Mouse (Mus musculus) thymus, postnatal 36 days (tissue): ENCODE results near the gene OR5BS1P.
"Not testable (repeated sequence)": the region's sequence is repeated elsewhere in the genome, so short reads cannot be mapped to it uniquely, and the experiment has no call there.

Experiments
- DNase-seq, 2 experiments: peaks; one replicate each; pipeline ENCODE4 v3.0.0; 2022; ENCODE audit warnings: mixed read lengths in 2 of 2

OR5BS1P gene

DNA sequence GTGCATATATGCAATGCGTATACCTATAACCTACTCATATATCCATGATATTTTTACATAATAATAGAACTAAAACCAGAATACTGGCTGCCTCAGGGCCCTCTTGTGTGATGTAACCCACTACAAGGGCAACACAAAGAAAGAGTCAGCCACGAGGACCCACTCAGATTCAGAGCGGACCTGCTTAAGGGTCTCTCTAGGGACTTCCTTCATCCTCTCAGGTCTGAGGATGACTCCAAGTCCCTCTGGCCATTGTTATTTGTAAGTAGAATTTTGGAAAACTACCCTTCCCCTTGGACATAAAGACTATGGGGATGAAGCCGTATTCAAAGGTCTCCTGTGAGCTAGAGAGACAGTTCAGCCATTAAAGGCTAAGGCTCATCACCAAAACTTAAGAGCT is at the start of gene OR5BS1P:
Gene OR5BS1P, plus strand, starts transcription at position 301 of the 400 bp plus-strand sequence.
- no peak for DNase-seq

GRCm38 (mm10) chr15:98420897-98421296 is 48.8 kb upstream of the OR5BS1P start:
- DNase-seq = no peak

DNA sequence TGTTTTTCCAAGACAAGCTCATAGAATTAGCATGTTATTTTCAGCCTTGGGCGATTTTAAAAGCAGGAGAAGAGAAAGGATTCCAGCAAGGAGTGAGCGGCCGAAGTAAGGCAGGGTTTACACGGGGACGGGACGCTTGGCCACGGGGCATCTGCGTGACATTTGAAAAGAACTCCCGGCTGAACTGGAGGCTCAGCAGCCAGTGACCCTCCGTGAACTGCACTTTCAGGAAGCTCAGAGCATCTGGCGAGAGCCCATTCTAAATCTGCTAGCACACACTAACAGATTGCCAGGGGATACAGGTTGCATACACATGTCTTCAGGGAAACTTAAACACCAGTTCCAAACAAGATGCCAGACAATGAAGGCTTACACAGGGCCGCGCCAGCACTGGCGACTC is 45.4 kb upstream of the OR5BS1P start:
- no peak for DNase-seq

DNA sequence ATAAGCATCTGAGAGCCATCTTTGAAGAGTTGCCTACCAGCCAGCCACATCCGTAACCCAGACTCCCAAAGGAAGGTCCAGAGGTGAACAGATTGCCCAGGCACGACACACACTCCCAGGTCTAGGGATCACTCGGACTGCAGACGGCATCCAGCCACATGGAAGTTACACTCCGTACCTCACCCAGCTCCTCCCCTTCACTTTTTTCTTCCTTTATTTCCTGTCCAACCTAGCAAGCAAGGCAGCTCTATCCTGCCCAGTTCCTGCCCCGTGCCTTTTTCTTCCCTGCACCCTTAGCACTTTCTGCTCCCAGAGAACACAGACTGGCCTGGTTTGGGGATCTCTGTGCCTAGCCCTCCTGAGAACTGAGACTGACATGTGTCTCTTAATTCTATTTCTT is 44.9 kb upstream of the OR5BS1P start:
- DNase-seq = no peak

DNA sequence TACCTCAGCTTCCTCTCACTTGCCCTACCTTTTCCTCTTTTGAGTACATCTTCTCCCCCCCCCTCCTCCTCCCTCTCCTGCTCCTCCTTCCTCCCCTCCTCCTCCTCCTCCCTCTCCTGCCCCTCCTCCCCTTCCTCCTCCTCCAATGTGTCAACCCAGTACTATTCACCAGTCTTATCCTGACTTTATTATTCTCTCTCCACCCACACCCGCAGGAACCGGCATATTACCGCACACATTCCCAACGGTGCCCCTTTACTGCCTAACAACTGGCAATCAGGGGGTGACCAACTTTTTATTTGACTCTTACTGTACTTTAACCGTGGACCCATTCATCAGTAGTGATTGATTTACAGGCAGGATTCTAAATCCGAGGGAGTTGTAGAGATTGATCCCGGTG is 44.5 kb upstream of the OR5BS1P start:
- DNase-seq = no peak

GRCm38 (mm10) chr15:98430925-98431324 is 38.8 kb upstream of the OR5BS1P start, which contains the start of gene Olfr282:
Gene Olfr282 (plus strand): TSS chr15:98431225.
- DNase-seq = not testable (repeated sequence)

- DNase-seq = no peak
Measured at GRCm38 (mm10) chr15:98444561-98444960, 25.1 kb upstream of the OR5BS1P start.

DNA sequence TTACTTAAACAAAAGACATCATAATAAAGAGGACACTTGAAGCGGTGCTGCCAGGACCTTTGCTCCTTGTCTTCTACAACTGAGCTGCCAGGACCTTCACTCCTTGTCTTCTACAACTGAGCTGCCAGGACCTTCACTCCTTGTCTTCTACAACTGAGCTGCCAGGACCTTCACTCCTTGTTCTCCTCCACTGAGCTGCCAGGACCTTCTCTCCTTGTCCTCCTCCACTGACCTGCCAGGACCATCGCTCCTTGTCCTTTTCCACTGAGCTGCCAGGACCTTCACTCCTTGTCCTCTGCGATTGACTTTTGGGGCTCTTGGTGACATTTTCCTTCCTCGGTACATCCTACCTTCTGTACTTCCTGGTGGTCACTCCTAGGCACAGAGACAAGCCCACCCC is 21.2 kb upstream of the OR5BS1P start:
- DNase-seq = no peak

DNA sequence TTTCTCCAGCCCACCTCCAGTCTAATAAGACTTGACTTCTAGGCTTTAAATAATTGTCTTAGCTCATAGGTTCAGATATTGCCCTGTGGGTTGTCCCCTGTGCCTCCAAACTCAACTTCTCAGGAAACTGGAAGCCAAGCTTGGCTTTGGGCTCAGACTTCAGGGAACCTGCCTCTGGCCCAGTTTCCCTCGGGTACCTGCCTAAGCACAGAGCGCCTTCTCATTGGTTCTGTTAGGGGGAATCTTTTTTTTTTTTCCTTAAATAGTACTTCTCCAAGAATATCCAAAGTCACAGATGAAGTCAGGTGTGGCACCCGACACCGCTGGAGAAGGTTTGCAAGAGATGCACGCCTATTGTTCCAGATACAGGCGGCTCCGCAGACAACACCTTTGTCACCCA is 17.4 kb upstream of the OR5BS1P start, which contains the start of gene Olfr281:
Gene Olfr281, plus strand, starts transcription at position 301 of the 400 bp plus-strand sequence.
- no peak for DNase-seq

DNA sequence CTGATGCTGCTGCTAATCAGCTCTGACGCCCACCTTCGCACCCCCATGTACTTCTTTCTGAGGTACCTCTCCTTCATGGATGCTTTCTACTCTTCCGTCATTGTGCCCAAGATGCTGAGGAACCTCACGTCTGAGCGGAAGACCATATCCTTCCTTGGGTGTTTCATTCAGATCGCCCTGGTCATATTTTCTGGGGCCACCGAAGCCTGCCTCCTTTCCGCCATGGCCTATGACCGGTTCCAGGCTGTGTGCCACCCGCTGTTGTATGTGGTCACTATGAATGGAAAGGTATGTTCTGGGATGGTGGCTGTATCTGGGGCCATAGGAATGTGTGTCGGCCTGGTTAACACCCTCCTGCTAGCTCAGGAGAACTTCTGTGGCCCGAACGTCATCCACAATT is 1.8 kb downstream of the OR5BS1P start:
- no peak for DNase-seq

DNA sequence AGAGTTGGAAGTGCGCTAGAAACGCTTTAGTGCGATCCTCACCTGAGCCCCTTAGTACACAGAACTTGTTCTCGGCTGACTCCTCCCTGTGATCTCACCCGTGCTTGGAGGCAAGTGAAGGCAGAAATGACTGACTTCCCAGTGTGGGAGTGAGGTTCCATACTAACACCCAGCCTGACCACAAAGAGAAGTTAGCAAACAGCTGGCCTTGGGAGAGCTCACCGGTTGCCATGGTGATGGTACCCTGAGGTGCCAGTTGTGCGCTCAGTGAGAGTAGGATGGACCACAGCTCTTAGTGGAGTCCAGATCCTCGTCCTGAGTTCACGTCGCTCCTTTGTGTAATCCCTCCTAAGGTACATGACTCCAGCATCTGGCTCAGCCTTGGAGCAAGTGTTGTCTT is 5.3 kb downstream of the OR5BS1P start:
- DNase-seq = no peak

DNA sequence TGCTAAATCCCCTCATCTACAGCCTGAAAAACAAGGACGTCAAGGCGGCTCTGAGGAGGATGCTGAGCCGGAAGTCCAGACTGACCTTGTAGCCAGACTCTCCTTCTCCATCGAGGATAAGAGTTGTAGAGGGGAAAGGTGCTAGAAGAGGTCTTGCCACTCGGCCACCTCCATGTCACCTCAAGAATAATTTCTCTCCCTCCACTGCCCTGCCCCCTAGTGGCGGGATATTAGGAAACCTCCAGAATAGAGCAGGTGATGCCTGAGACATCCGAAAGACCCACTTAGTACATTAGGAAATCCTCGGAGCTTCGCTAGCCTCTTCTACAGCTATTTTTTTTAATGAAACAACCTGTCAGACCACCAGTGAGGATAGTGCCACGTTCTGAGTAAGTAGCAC is 5.7 kb downstream of the OR5BS1P start:
- peak; percentile 42 to 48 for DNase-seq

- DNase-seq = no peak
Measured at GRCm38 (mm10) chr15:98476281-98476680, 6.6 kb downstream of the OR5BS1P start.

DNA sequence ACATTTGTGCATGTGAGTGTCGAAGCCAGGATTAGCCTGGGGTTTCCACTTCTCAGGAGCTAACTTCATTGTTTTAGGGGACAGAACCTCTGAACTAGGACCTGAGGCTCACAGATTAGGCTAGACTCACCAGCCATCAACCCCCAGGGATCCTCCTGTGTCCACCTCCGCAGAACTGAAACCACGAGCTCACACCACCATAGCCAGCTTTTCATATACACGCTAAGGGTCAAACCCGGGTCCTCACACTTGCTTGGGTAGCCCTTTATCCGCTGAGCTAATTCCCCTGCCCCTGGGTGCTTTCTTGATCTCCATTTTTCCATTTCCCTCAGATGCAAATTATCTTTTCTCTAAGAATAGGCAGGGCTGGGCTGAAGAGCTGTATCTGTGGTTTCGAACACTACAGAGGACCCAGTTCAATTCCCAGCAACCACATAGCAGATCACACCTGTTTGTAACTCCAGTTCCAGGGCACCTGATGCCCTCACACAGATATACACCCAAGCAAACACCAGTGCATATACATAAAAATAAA is 9.9 kb downstream of the OR5BS1P start:
- no peak for DNase-seq

- no peak for DNase-seq
Measured at GRCm38 (mm10) chr15:98482701-98483100, 13.0 kb downstream of the OR5BS1P start, which contains the start of gene Lalba. Gene Lalba (minus strand): TSS chr15:98482721.

DNA sequence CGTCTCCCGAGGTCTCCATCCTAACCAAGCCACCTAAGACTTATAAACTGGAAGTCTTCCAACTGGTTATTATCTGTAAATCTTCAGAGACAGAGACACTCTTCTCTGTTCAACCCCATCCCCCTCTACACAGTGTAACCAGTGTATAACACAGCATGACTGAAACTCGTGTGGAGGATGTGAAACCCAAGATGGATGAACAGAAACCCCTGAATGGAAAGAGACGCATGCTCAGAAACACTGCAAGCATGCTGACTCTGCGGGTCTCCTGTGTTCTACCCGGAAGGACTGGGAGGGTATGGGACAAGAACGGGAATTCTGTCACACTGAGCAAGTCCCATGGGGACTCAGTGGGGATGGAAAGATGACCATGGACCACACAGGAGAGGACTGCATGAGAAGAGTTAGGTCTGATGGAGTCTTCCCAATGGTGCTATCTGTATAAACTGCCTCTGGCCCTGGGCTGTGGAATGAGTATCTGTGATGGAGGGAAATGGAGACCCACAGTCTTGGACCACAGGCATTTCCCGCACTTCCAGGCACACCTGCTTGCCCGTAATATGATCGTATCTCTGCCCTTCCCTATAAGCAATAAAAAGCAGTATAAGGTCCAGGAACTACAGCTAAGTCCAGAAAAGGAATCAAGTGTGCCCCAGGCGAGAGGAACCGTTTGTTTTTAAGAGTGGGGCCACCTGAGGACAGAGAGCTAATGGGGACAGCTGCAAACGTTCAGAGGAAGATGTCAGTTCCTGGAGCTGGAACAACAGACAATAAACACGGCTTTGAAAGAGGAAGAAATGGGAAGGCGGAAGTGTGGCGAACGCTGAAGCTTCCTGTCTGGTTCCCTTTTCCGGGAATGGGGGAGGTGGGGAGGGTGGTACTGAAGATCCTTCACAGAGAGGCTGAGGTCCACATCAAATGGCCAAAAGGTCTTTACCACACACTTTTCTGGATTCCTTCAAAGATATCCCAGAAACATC is 14.5 kb downstream of the OR5BS1P start:
- no peak for DNase-seq

GRCm38 (mm10) chr15:98486433-98487021 is 16.8 kb downstream of the OR5BS1P start:
- DNase-seq = no peak

DNA sequence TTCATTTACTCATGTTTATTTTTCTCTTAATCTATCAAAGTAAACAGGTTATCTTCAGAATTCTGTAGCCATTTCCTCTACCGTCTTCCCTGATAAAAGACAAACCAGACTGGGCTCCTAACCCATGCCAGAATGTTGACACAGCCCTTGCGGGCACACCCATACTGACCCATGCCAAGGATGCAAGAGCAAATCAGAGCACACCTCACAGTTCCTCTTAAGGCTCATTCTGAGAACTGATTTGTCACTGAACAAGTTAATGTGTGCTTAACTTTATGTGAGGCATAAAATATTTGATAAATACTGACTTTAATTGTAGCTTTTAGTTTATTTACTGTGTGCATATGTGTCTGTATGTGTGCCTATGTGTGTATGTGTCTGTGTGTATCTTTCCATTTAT is 21.6 kb downstream of the OR5BS1P start:
- no peak for DNase-seq

- no peak for DNase-seq
Measured at GRCm38 (mm10) chr15:98492102-98492501, 22.4 kb downstream of the OR5BS1P start, which contains the start of gene Olfr279. Gene Olfr279 (plus strand): TSS chr15:98492402.

DNA sequence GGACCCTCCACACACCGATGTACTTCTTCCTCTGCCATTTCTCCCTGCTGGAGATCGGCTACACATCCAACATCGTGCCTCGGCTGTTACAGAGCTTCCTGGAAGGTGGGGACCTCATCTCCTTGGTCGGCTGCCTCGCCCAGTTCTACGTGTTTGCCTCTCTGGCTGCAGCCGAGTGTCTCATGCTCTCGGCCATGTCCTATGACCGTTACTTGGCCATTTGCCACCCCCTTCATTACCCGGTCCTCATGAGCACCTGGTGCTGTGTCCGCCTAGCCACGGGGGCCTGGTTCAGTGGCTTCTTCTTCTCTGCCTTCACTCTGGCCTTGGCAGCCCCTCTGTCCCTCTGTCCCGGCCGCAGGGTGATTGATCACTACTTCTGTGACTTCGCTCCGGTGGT is 27.9 kb downstream of the OR5BS1P start:
- no peak for DNase-seq

GRCm38 (mm10) chr15:98503317-98503716 is 33.6 kb downstream of the OR5BS1P start:
- no peak for DNase-seq

DNA sequence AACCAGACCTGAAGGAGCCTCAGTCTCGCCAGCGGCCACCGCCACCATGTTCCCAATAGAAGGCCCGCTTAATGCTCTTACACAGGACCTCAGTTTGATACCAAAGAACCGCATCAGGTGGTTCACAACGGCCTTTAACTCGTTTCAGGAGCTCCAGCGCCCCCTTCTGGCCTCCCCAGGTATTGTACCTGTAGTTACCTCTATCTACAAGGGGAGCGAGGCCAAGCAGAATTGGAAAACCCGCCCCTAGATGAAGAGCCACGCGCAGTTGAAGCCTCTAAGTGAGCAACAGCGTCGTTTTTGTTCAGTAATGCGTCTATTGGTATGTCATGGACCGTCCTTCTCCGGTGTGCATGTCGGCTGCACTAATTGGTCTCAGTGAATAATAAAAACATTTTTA is 34.8 kb downstream of the OR5BS1P start:
- DNase-seq = peak; percentile 79 to 82

DNA sequence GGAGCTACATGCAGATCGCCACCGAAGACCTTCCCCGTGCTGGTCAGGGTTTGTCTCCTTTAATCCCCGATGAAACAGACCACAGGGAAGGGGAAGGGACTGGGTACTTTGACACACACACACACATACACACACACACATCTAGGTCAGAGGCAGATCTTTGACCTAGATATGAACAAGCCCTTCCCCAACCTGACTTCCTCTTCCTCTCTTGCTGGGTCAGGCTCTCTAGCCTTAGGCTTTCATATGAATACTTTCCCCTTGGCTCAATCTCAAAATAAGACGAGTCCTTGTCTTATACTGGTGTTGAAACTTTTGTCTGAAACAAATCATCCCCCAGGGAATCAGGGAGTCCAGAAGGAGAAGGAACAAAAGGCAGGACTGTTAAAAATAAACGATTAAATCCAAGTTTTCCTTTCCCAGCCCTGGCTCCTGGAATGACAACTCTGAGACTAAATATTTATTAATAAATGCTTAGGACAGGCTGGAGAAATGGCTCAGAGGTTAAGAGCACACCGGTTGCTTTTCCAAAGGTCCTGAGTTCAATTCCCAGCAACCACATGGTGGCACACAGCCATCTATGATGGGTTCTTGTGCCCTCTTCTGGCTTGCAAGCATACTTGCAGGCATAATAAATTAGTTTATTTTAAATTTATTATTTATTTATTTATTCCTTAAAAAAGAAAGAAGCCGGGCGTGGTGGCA is 36.7 kb downstream of the OR5BS1P start:
- peak; percentile 37 to 39 for DNase-seq
